Mouse (Mus musculus): ENCODE measurements around the gene Ly75.

Gene Ly75

GRCm38 (mm10) chr2:60382858-60383669 lies at the start of gene Ly75:
Gene Ly75 (minus strand): TSS chr2:60383303.
- DNase-seq, result peak; percentile 81 to 89

- no peak for DNase-seq
Measured at GRCm38 (mm10) chr2:60430315-60431021, 47.4 kb upstream of the Ly75 start.

GRCm38 (mm10) chr2:60418075-60418474 lies 35.0 kb upstream of the Ly75 start:
- DNase-seq, result peak; percentile 6 to 55

- DNase-seq, result no peak
Measured at GRCm38 (mm10) chr2:60414334-60414733, 31.2 kb upstream of the Ly75 start.

- DNase-seq, result no peak
Measured at GRCm38 (mm10) chr2:60413006-60413650, 30.0 kb upstream of the Ly75 start.

- DNase-seq, result no peak
Measured at GRCm38 (mm10) chr2:60411181-60411580, 28.1 kb upstream of the Ly75 start.

GRCm38 (mm10) chr2:60409989-60410763 lies 27.1 kb upstream of the Ly75 start:
- no peak for DNase-seq

- DNase-seq, result no peak
Measured at GRCm38 (mm10) chr2:60409194-60409593, 26.1 kb upstream of the Ly75 start.

- DNase-seq, result no peak
Measured at GRCm38 (mm10) chr2:60407387-60407786, 24.3 kb upstream of the Ly75 start.

- DNase-seq, result no peak
Measured at GRCm38 (mm10) chr2:60405431-60405830, 22.3 kb upstream of the Ly75 start.

GRCm38 (mm10) chr2:60404763-60405162 lies 21.7 kb upstream of the Ly75 start:
- DNase-seq, result no peak

- DNase-seq, result no peak
Measured at GRCm38 (mm10) chr2:60401694-60402093, 18.6 kb upstream of the Ly75 start.

GRCm38 (mm10) chr2:60393786-60394185 lies 10.7 kb upstream of the Ly75 start:
- DNase-seq, result no peak

GRCm38 (mm10) chr2:60392286-60392685 lies 9.2 kb upstream of the Ly75 start:
- no peak for DNase-seq

GRCm38 (mm10) chr2:60387363-60387762 lies 4.3 kb upstream of the Ly75 start:
- no peak for DNase-seq

- DNase-seq, result no peak
Measured at GRCm38 (mm10) chr2:60386835-60387234, 3.7 kb upstream of the Ly75 start.

GRCm38 (mm10) chr2:60384763-60385085 lies 1.6 kb upstream of the Ly75 start:
- DNase-seq, result no peak

- DNase-seq, result no peak
Measured at GRCm38 (mm10) chr2:60384083-60384762, 1.1 kb upstream of the Ly75 start.

- peak in 1 of 2 experiments; percentile 16 for DNase-seq
Measured at GRCm38 (mm10) chr2:60382346-60382745, 757 bp downstream of the Ly75 start.

- no peak for DNase-seq
Measured at GRCm38 (mm10) chr2:60377260-60377659, 5.8 kb downstream of the Ly75 start.

GRCm38 (mm10) chr2:60375608-60376107 lies 7.4 kb downstream of the Ly75 start:
- DNase-seq, result no peak

- no peak for DNase-seq
Measured at GRCm38 (mm10) chr2:60375126-60375525, 8.0 kb downstream of the Ly75 start.

Measured in spleen, adult 18-20 months (tissue).